Mouse (Mus musculus): ENCODE results near the gene Ect2. TPM values are rescaled to one million over a fixed set of nuclear protein-coding genes. Genes with fewer than 3 reads are reported as not detected.

The Ect2 gene
- polyA plus RNA-seq, 1 experiment from 2014 or later, result 37.9 TPM

DNA sequence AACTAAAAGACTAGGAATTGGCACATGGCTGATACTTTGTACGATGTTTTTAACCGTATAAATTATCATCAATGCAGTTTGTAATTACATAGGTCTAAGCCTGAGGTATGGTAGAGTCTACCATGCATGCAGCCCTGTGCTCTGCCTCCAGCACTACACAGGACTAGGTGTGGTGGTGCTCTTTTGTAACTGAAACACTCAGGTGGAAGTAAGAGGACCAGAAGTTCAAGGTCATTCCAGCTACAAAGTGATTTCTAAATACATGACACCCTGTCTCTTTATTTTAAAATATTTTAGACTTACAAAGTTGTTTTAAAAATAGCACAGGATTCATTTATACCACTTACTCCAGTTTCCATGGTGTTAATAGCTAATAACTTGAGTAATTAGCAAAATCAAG, 88.8 kb downstream of the Ect2 start:
- Histone ChIP-seq H3K36me3 (replicated peaks) (no peaks in the 10 kb centered on the region), H3K27me3 (no peaks in the 10 kb centered on the region), H3K4me3 (replicated peaks) (no peak overlapping the region), H3K9me3 (replicated peaks) (no peaks in the 10 kb centered on the region), H3K9ac (no peak overlapping the region), H3K4me2 (no peak overlapping the region), H3K4me1 (replicated peaks) (no peaks in the 10 kb centered on the region), H3K27ac (replicated peaks) (no peak overlapping the region)
- no peak for ATAC-seq (ENCODE audit: insufficient read depth)
- 54% methylated on average over 2 of the region's 2 CpGs for WGBS (ENCODE audit: insufficient replicate concordance)

- H3K27me3 ChIP-seq, result no peaks in the 10 kb centered on the region
- H3K9ac ChIP-seq, result no peak overlapping the region
- no peak overlapping the region for H3K4me2 ChIP-seq
- WGBS (ENCODE audit: insufficient replicate concordance), result 62% methylated on average over 11 of the region's 11 CpGs
- ATAC-seq (ENCODE audit: insufficient read depth), result no peak
- no peaks in the 10 kb centered on the region for H3K9me3 ChIP-seq (replicated peaks)
- no peaks in the 10 kb centered on the region for H3K4me1 ChIP-seq (replicated peaks)
- no peak overlapping the region for H3K4me3 ChIP-seq (replicated peaks)
- H3K27ac ChIP-seq (replicated peaks), result no peak overlapping the region
- no peaks in the 10 kb centered on the region for H3K36me3 ChIP-seq (replicated peaks)
Measured at GRCm38 (mm10) chr3:27063399-27064260, 90.0 kb downstream of the Ect2 start.

DNA sequence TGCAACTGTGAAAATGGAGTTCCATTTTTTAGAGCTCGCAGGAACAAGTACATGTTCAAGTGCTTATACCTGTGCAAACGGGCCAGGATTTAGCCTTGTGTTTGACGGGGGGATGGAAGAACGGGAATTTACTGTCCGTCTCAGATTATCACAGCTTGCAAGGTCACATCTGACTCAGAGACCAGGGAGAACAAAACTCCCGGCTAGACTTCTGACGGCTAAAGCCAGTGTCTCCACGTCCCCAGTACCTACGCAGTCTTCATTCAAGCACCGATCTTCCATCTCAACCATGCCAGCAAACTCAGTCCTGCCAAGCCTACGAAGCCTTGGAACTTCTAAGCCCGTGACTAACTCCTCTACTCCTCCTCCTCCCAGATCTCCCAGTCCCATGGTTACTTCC, 93.2 kb downstream of the Ect2 start:
- no peaks in the 10 kb centered on the region for H3K4me1 ChIP-seq (replicated peaks)
- no peak overlapping the region for H3K4me3 ChIP-seq (replicated peaks)
- H3K9ac ChIP-seq, result no peak overlapping the region
- ATAC-seq (ENCODE audit: insufficient read depth), result no peak
- no peaks in the 10 kb centered on the region for H3K36me3 ChIP-seq (replicated peaks)
- no peak overlapping the region for H3K27ac ChIP-seq (replicated peaks)
- WGBS (ENCODE audit: insufficient replicate concordance), result 74% methylated on average over 12 of the region's 12 CpGs
- no peaks in the 10 kb centered on the region for H3K9me3 ChIP-seq (replicated peaks)
- no peaks in the 10 kb centered on the region for H3K27me3 ChIP-seq
- no peak overlapping the region for H3K4me2 ChIP-seq

DNA sequence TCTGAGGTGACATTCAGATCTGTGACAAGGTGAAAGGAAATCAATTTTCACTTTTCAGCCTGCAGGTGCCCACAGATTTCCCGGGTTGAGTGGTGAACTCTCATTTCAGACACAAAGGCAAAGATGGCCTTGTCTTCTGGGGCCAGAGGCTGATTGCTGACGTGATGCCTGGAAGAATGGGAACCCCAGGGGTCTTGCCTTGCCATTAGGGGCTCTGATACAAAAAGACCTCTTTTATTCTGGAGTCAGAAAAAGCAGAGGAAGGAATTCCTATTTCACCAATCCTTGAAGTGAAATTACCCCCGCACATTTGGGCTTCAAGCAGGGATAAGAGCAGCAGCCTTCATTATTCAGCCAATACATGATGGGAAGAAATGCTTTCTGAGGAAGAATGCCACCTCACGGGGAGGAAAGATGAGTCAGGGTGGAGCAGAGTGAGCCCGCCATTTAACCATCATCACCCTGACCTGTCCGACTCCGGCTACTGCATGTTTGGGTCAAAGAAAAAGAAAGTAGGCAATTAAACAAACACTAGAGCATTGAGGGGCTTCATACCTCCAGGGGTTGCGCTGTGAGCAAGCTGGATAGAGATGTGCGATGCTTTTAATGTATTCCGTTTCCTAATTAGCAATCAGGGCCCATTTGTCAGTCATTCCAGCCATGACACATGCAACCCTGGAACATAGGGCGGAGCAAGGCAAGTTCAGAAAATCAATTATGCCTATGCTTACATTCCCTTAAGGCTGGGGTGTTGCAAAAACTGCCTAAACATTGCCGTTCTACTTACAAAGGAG, 94.0 kb downstream of the Ect2 start:
- Histone ChIP-seq H3K4me3 (replicated peaks) (no peak overlapping the region), H3K4me2 (no peak overlapping the region), H3K27me3 (no peaks in the 10 kb centered on the region), H3K9me3 (replicated peaks) (no peaks in the 10 kb centered on the region), H3K4me1 (replicated peaks) (no peaks in the 10 kb centered on the region), H3K36me3 (replicated peaks) (no peaks in the 10 kb centered on the region), H3K9ac (no peak overlapping the region), H3K27ac (replicated peaks) (no peak overlapping the region)
- no peak for ATAC-seq (ENCODE audit: insufficient read depth)
- 68% methylated on average over 12 of the region's 12 CpGs for WGBS (ENCODE audit: insufficient replicate concordance)

DNA sequence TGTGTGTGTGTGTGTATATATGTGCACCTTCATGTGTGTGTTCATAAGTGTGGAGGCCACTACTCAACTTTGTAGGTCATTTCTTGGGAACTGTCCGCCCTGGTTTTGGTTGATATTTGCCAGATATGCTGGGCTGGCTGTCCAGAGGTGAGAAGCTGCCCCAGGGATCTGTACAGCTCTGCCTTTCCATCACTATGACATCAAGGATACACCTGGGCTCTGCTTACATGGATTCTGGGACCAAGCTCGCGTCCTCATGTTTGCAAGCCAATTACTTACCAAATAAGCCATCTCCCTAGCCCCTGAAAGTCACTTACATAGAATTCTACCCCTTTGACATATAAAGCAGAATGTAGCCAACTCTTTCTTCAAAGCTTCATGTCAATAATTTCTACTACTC, 98.2 kb downstream of the Ect2 start:
- 45% methylated on average over 3 of the region's 3 CpGs for WGBS (ENCODE audit: insufficient replicate concordance)
- H3K9me3 ChIP-seq (replicated peaks), result no peaks in the 10 kb centered on the region
- H3K36me3 ChIP-seq (replicated peaks), result no peaks in the 10 kb centered on the region
- no peak for ATAC-seq (ENCODE audit: insufficient read depth)
- H3K27me3 ChIP-seq, result no peaks in the 10 kb centered on the region
- no peak overlapping the region for H3K27ac ChIP-seq (replicated peaks)
- H3K4me1 ChIP-seq (replicated peaks), result no peaks in the 10 kb centered on the region
- H3K4me3 ChIP-seq (replicated peaks), result no peak overlapping the region
- H3K4me2 ChIP-seq, result no peak overlapping the region
- no peak overlapping the region for H3K9ac ChIP-seq

DNA sequence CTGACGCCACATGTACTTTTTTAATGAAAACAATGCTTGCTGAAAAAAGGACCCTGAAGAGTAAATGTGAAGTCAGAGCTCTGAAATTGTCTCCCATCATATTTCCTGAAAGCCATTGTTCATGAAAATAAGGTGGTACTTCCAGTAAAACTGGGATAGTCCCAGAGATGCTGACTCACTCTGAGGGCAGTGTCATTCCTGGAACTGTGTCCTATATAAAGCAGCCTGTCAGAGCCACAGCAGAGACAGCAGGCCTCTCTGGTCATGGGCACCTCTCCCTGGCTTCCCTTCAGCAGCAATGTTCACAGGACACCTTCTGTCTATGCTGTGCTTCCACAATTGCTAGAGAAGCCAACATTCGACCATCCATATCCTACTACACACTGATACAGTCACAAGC, 98.9 kb downstream of the Ect2 start:
- no peak for ATAC-seq (ENCODE audit: insufficient read depth)
- Histone ChIP-seq H3K4me1 (replicated peaks) (no peaks in the 10 kb centered on the region), H3K27ac (replicated peaks) (no peak overlapping the region), H3K9ac (no peak overlapping the region), H3K9me3 (replicated peaks) (no peaks in the 10 kb centered on the region), H3K36me3 (replicated peaks) (no peaks in the 10 kb centered on the region), H3K4me3 (replicated peaks) (no peak overlapping the region), H3K4me2 (no peak overlapping the region), H3K27me3 (no peaks in the 10 kb centered on the region)
- WGBS (ENCODE audit: insufficient replicate concordance), result 37% methylated on average over 2 of the region's 2 CpGs

Other genes with a start within 250 kb of the Ect2 start
- 5.1 and 5.5 TPM in 2 replicates for gene Nceh1, start 29.1 kb upstream of the Ect2 start, polyA plus RNA-seq (2015; fragmentation: Nextera tagmentation; extraction: Ambion mirVana)
- gene Tnfsf10, start 163.2 kb upstream of the Ect2 start, polyA plus RNA-seq (2015; fragmentation: Nextera tagmentation; extraction: Ambion mirVana), result 0.08 and 0.14 TPM in 2 replicates
- not detected in 2 replicates for gene Ghsr, start 217.5 kb upstream of the Ect2 start, polyA plus RNA-seq (2015; fragmentation: Nextera tagmentation; extraction: Ambion mirVana)

All from liver, embryonic 15.5 days (tissue).